Mouse (Mus musculus): ENCODE results near the gene Coro2a. TPM values are rescaled to one million over a fixed set of nuclear protein-coding genes. Genes with fewer than 3 reads are reported as not detected.

Gene Coro2a
- total and polyA plus RNA-seq, 2 experiments from 2014 or later = 0.26 to 1.6 TPM

DNA sequence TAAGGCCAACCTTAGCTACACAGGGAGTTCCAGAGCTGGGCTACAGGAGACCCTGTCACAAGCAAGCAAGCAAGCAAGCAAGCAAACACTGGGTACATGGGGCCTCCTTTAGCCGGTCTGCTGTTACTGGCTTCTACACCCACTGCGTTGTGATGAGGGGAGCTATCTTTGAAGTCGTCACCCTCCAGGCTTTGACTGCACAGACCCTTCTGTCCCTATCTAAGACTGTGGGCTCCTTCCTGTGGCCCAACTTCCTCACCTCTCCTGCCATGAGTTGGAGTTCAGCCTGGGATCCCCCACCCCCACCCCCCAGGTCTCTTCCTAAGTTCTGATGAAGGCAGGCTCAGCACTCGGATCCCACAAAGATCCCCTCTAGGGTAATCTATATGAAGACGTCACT, 40.0 kb downstream of the Coro2a start:
- H3K9ac ChIP-seq (replicated peaks; ENCODE audit: low read depth, low read length) = no peak overlapping the region
- no peaks in the 10 kb centered on the region for H3K4me1 ChIP-seq (ENCODE audit: control insufficient read depth, insufficient read depth)
- DNase-seq (ENCODE audit: low spot score) = no peak
- no peak for TF ChIP-seq CTCF (IDR thresholded peaks at IDR 0.05; ENCODE audit: low read depth)
- TF ChIP-seq EP300 (IDR thresholded peaks at IDR 0.05; ENCODE audit: low read depth) = no peak
- no peaks in the 10 kb centered on the region for H3K9me3 ChIP-seq (replicated peaks; ENCODE audit: control insufficient read depth, low read length)
- WGBS = 57% methylated on average over 5 of the region's 5 CpGs
- no peak for ATAC-seq (ENCODE audit: insufficient read depth, low read depth)
- H3K27ac ChIP-seq (ENCODE audit: low read depth) = no peak overlapping the region
- H3K4me2 ChIP-seq (ENCODE audit: low read depth, low read length) = no peak overlapping the region
- no peaks in the 10 kb centered on the region for H3K36me3 ChIP-seq (replicated peaks; ENCODE audit: control insufficient read depth, insufficient read depth, low read length)
- no peak overlapping the region for H3K4me3 ChIP-seq (ENCODE audit: low read depth, low read length)
- H3K27me3 ChIP-seq (ENCODE audit: control insufficient read depth, insufficient read depth, low read length) = no peaks in the 10 kb centered on the region; the same call in 1 of the 2 replicates

GRCm38 (mm10) chr4:46560069-46560705, 41.8 kb downstream of the Coro2a start:
- Histone ChIP-seq H3K27me3 (ENCODE audit: control insufficient read depth, insufficient read depth, low read length) (no peaks in the 10 kb centered on the region; the same call in 1 of the 2 replicates), H3K36me3 (replicated peaks; ENCODE audit: control insufficient read depth, insufficient read depth, low read length) (no peaks in the 10 kb centered on the region), H3K9ac (replicated peaks; ENCODE audit: low read depth, low read length) (no peak overlapping the region), H3K4me2 (ENCODE audit: low read depth, low read length) (no peak overlapping the region), H3K4me1 (ENCODE audit: control insufficient read depth, insufficient read depth) (no peaks in the 10 kb centered on the region), H3K27ac (ENCODE audit: low read depth) (no peak overlapping the region), H3K9me3 (replicated peaks; ENCODE audit: control insufficient read depth, low read length) (no peaks in the 10 kb centered on the region), H3K4me3 (ENCODE audit: low read depth, low read length) (no peak overlapping the region)
- TF ChIP-seq CTCF (IDR thresholded peaks at IDR 0.05; ENCODE audit: low read depth) = no peak
- no peak for TF ChIP-seq EP300 (IDR thresholded peaks at IDR 0.05; ENCODE audit: low read depth)
- DNase-seq (ENCODE audit: low spot score) = no peak
- 75% methylated on average over 14 of the region's 14 CpGs for WGBS
- ATAC-seq (ENCODE audit: insufficient read depth, low read depth) = no peak

DNA sequence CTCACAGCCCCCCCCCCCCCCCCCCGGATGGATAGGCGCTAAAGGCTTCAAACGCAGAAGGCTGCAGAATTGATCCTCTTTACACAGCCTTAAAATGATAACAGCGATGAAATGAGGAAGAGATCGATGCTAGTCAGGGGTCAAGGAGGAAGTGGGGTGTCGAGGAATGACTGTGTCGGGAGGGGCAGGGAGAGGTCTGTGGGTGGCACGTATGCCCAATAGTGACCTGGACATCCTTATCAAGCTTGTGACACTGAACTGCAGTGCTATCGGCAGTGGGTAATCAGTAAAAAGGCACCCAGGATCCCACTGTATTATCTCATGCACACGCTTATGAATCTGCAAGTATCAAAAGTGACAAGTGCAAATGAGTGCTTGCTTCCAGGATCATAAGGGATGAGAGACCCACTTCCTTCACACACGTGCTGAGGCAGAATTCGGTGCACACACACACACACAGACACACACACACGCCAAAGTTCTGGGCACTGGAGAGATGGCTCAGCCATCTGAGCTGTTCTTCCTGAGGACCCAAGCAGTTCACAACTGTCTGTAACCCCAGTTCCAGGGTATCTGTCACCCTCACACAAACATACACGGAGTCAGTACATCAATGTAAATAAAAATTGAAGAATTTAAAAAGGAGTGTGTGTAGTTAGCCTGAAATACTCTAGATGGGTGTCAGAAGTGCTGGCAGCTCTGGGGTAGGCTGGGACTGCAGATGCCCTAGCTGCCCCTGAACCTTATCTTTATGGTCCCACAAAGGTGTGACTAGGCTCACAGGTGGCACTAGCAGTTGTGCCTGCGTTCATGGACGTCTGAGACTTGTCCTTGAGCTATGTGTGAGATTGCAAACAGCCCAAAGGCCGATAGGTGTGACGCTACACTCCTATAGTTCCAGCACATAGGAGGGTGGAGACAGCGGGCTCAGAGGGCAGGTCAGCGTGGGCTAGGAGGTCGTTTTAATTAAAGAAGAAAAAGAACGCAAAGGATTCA, 43.0 kb downstream of the Coro2a start:
- Histone ChIP-seq H3K9me3 (replicated peaks; ENCODE audit: control insufficient read depth, low read length) (no peaks in the 10 kb centered on the region), H3K27me3 (ENCODE audit: control insufficient read depth, insufficient read depth, low read length) (no peaks in the 10 kb centered on the region; the same call in 1 of the 2 replicates), H3K4me1 (ENCODE audit: control insufficient read depth, insufficient read depth) (no peaks in the 10 kb centered on the region), H3K4me3 (ENCODE audit: low read depth, low read length) (no peak overlapping the region), H3K27ac (ENCODE audit: low read depth) (no peak overlapping the region), H3K9ac (replicated peaks; ENCODE audit: low read depth, low read length) (no peak overlapping the region), H3K36me3 (replicated peaks; ENCODE audit: control insufficient read depth, insufficient read depth, low read length) (no peaks in the 10 kb centered on the region), H3K4me2 (ENCODE audit: low read depth, low read length) (no peak overlapping the region)
- TF ChIP-seq CTCF (IDR thresholded peaks at IDR 0.05; ENCODE audit: low read depth) (no peak), EP300 (IDR thresholded peaks at IDR 0.05; ENCODE audit: low read depth) (no peak)
- ATAC-seq (ENCODE audit: insufficient read depth, low read depth) (no peak), DNase-seq (ENCODE audit: low spot score) (no peak)
- 62% methylated on average over 22 of the region's 22 CpGs for WGBS

- TF ChIP-seq EP300 (IDR thresholded peaks at IDR 0.05; ENCODE audit: low read depth) = no peak
- no peak for TF ChIP-seq CTCF (IDR thresholded peaks at IDR 0.05; ENCODE audit: low read depth)
- DNase-seq (ENCODE audit: low spot score) (no peak), ATAC-seq (ENCODE audit: insufficient read depth, low read depth) (no peak)
- Histone ChIP-seq H3K9me3 (replicated peaks; ENCODE audit: control insufficient read depth, low read length) (no peaks in the 10 kb centered on the region), H3K4me2 (ENCODE audit: low read depth, low read length) (no peak overlapping the region), H3K27ac (ENCODE audit: low read depth) (no peak overlapping the region), H3K4me3 (ENCODE audit: low read depth, low read length) (no peak overlapping the region), H3K27me3 (ENCODE audit: control insufficient read depth, insufficient read depth, low read length) (no peaks in the 10 kb centered on the region; the same call in 1 of the 2 replicates), H3K36me3 (replicated peaks; ENCODE audit: control insufficient read depth, insufficient read depth, low read length) (no peaks in the 10 kb centered on the region), H3K4me1 (ENCODE audit: control insufficient read depth, insufficient read depth) (no peaks in the 10 kb centered on the region), H3K9ac (replicated peaks; ENCODE audit: low read depth, low read length) (no peak overlapping the region)
- WGBS = 63% methylated on average over 3 of the region's 3 CpGs
Measured at GRCm38 (mm10) chr4:46556933-46557332, 45.1 kb downstream of the Coro2a start.

- TF ChIP-seq EP300 (IDR thresholded peaks at IDR 0.05; ENCODE audit: low read depth) (no peak), CTCF (IDR thresholded peaks at IDR 0.05; ENCODE audit: low read depth) (no peak)
- H3K4me3 ChIP-seq (ENCODE audit: low read depth, low read length) = no peak overlapping the region
- DNase-seq (ENCODE audit: low spot score) (no peak), ATAC-seq (ENCODE audit: insufficient read depth, low read depth) (no peak)
- no peaks in the 10 kb centered on the region for H3K36me3 ChIP-seq (replicated peaks; ENCODE audit: control insufficient read depth, insufficient read depth, low read length)
- no peaks in the 10 kb centered on the region; the same call in 1 of the 2 replicates for H3K27me3 ChIP-seq (ENCODE audit: control insufficient read depth, insufficient read depth, low read length)
- H3K9ac ChIP-seq (replicated peaks; ENCODE audit: low read depth, low read length) = no peak overlapping the region
- H3K9me3 ChIP-seq (replicated peaks; ENCODE audit: control insufficient read depth, low read length) = no peaks in the 10 kb centered on the region
- H3K27ac ChIP-seq (ENCODE audit: low read depth) = no peak overlapping the region
- H3K4me2 ChIP-seq (ENCODE audit: low read depth, low read length) = no peak overlapping the region
- no peaks in the 10 kb centered on the region for H3K4me1 ChIP-seq (ENCODE audit: control insufficient read depth, insufficient read depth)
- 85% methylated on average over 9 of the region's 9 CpGs for WGBS
Measured at GRCm38 (mm10) chr4:46555762-46556161, 46.2 kb downstream of the Coro2a start.
